Mouse (Mus musculus): Measurements from ENCODE around the gene Ulk3. TPM values are rescaled to one million over a fixed set of nuclear protein-coding genes. Genes with fewer than 3 reads are reported as not detected.

The Ulk3 gene
- 13.7 TPM for polyA plus RNA-seq (2014; fragmentation: Illumina TruSeq; extraction: RNeasy Lipid Tissue Mini Kit (QIAGEN cat#74804); ENCODE audit: low read depth, low replicate concordance)

DNA sequence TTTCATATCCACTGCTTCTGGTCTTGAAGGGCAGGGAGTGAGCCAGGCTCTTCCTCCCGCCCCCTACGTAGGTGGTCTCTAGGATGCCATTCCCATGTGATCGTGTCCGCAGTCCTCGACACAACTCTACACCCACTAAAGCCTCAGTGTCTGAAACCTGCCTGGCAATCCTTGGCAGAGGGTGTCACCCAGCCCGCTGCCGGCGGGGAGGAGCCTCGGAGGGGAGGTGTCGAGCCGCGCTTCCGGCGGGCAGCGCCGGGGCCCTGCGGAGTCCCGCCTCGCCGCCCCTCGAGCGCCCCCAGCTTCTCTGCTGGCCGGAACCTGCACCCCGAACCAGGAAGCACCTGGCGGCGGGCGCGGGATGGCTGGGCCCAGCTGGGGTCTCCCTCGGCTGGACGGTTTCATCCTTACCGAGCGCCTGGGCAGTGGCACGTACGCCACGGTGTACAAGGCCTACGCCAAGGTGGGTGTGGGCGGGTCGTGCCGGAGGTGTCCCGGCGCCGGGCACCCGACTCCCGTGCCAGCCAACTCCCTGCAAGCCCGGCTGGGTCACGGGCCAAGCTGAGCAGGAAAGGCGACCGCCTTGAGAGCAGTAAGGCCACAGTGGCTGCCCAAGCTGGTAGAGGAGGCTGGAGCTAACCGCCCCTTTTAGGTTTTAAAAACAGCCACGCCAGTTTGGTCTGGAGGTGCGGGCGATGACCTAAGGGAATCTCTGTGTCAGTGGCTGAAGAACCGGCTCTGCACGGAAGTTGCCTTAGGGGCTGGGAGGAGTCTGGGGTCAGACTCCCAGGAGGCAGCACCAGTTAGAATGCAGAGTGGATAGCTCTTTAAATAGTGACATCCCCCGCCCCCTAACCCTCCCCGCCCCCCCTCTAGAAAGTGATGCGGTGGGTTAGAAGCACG is at the start of gene Ulk3:
Gene Ulk3, plus strand, starts transcription at position 229 of the 903 bp plus-strand sequence.

GRCm38 (mm10) chr9:57552139-57552887 is 36.9 kb upstream of the Ulk3 start, which contains the start of gene Mpi:
Gene Mpi (minus strand): TSS chr9:57552763.

GRCm38 (mm10) chr9:57560861-57561710 is 28.2 kb upstream of the Ulk3 start, which contains the start of gene Scamp2:
Gene Scamp2 (plus strand): TSS chr9:57560943.

GRCm38 (mm10) chr9:57606139-57606851 is 17.0 kb downstream of the Ulk3 start, which contains the start of gene Cplx3:
Gene Cplx3 (minus strand): TSS chr9:57606281.

GRCm38 (mm10) chr9:57620674-57621073 is 31.4 kb downstream of the Ulk3 start, which contains the start of gene Lman1l:
Gene Lman1l (minus strand): TSS chr9:57620774.

Other genes with a start within 250 kb of the Ulk3 start
- 18.6 TPM for gene Ppcdc, start 149.3 kb upstream of the Ulk3 start, polyA plus RNA-seq (2014; fragmentation: Illumina TruSeq; extraction: RNeasy Lipid Tissue Mini Kit (QIAGEN cat#74804); ENCODE audit: low read depth, low replicate concordance)
- 8.7 TPM for gene Scamp5, start 121.4 kb upstream of the Ulk3 start, polyA plus RNA-seq (2014; fragmentation: Illumina TruSeq; extraction: RNeasy Lipid Tissue Mini Kit (QIAGEN cat#74804); ENCODE audit: low read depth, low replicate concordance)
- gene Rpp25, start 85.4 kb upstream of the Ulk3 start, polyA plus RNA-seq (2014; fragmentation: Illumina TruSeq; extraction: RNeasy Lipid Tissue Mini Kit (QIAGEN cat#74804); ENCODE audit: low read depth, low replicate concordance): 4.1 TPM
- 2,575 TPM for gene Cox5a, start 68.2 kb upstream of the Ulk3 start, polyA plus RNA-seq (2014; fragmentation: Illumina TruSeq; extraction: RNeasy Lipid Tissue Mini Kit (QIAGEN cat#74804); ENCODE audit: low read depth, low replicate concordance)
- 10.3 TPM for gene Fam219b, start 51.9 kb upstream of the Ulk3 start, polyA plus RNA-seq (2014; fragmentation: Illumina TruSeq; extraction: RNeasy Lipid Tissue Mini Kit (QIAGEN cat#74804); ENCODE audit: low read depth, low replicate concordance)
- 107 TPM for gene Mpi, start 36.7 kb upstream of the Ulk3 start, polyA plus RNA-seq (2014; fragmentation: Illumina TruSeq; extraction: RNeasy Lipid Tissue Mini Kit (QIAGEN cat#74804); ENCODE audit: low read depth, low replicate concordance)
- gene Scamp2, start 28.5 kb upstream of the Ulk3 start, polyA plus RNA-seq (2014; fragmentation: Illumina TruSeq; extraction: RNeasy Lipid Tissue Mini Kit (QIAGEN cat#74804); ENCODE audit: low read depth, low replicate concordance): 27.4 TPM
- not detected for gene Cplx3, start 16.8 kb downstream of the Ulk3 start, polyA plus RNA-seq (2014; fragmentation: Illumina TruSeq; extraction: RNeasy Lipid Tissue Mini Kit (QIAGEN cat#74804); ENCODE audit: low read depth, low replicate concordance)
- 0.47 TPM for gene Lman1l, start 31.3 kb downstream of the Ulk3 start, polyA plus RNA-seq (2014; fragmentation: Illumina TruSeq; extraction: RNeasy Lipid Tissue Mini Kit (QIAGEN cat#74804); ENCODE audit: low read depth, low replicate concordance)
- gene Csk, start 64.2 kb downstream of the Ulk3 start, polyA plus RNA-seq (2014; fragmentation: Illumina TruSeq; extraction: RNeasy Lipid Tissue Mini Kit (QIAGEN cat#74804); ENCODE audit: low read depth, low replicate concordance): 23.9 TPM
- gene Cyp1a2, start 94.3 kb downstream of the Ulk3 start, polyA plus RNA-seq (2014; fragmentation: Illumina TruSeq; extraction: RNeasy Lipid Tissue Mini Kit (QIAGEN cat#74804); ENCODE audit: low read depth, low replicate concordance): not detected
- 1.4 TPM for gene Cyp1a1, start 98.5 kb downstream of the Ulk3 start, polyA plus RNA-seq (2014; fragmentation: Illumina TruSeq; extraction: RNeasy Lipid Tissue Mini Kit (QIAGEN cat#74804); ENCODE audit: low read depth, low replicate concordance)
- gene Edc3, start 119.1 kb downstream of the Ulk3 start, polyA plus RNA-seq (2014; fragmentation: Illumina TruSeq; extraction: RNeasy Lipid Tissue Mini Kit (QIAGEN cat#74804); ENCODE audit: low read depth, low replicate concordance): 3.7 TPM
- 47.0 TPM for gene Clk3, start 176.4 kb downstream of the Ulk3 start, polyA plus RNA-seq (2014; fragmentation: Illumina TruSeq; extraction: RNeasy Lipid Tissue Mini Kit (QIAGEN cat#74804); ENCODE audit: low read depth, low replicate concordance)
- 4.3 TPM for gene Arid3b, start 247.3 kb downstream of the Ulk3 start, polyA plus RNA-seq (2014; fragmentation: Illumina TruSeq; extraction: RNeasy Lipid Tissue Mini Kit (QIAGEN cat#74804); ENCODE audit: low read depth, low replicate concordance)